Mouse (Mus musculus) small intestine, adult 2 months (tissue): ENCODE measurements at regions not wholly inside any gene's neighbourhood (a gene's known extent, or its start where the extent isn't known, plus 50 kb on each side); places are given as distances from the start of the nearest gene placed in this dataset.

Experiments used
- CTCF ChIP-seq: fragments of 200-500 bp; IDR thresholded peaks from 2 replicates; pipeline ENCODE4 v1.5.1; 2012; ENCODE audit warnings: low read depth, mild to moderate bottlenecking, control low read depth, inconsistent platforms, low read length, moderate library complexity, mixed read lengths; ENCODE audit not compliant: insufficient replicate concordance, insufficient read length; ENCODE audit errors: extremely low read depth
- POLR2A ChIP-seq: fragments of 200-500 bp; IDR thresholded peaks from 2 replicates; pipeline ENCODE4 v1.6.1; 2012; ENCODE audit warnings: low read depth, mild to moderate bottlenecking, control low read depth, inconsistent platforms, low read length, moderate library complexity

GRCm38 (mm10) chr13:52216343-52216742, 314.7 kb downstream of the Diras2 start:
- TF ChIP-seq CTCF, result no peak
- no peak for TF ChIP-seq POLR2A
